Mouse (Mus musculus) heart, postnatal 0 days (tissue): Measurements from ENCODE around the gene Prkag2. TPM values are rescaled to one million over a fixed set of nuclear protein-coding genes. Genes with fewer than 3 reads are reported as not detected.

Source experiments
- ATAC-seq: fragments of 200-750 bp; cut with Nextera tagmentation; 2 replicates; pipeline ENCODE4 v1.8.0; 2017; ENCODE audit warnings: low read depth, moderate number of reproducible peaks, moderate library complexity; ENCODE audit not compliant: insufficient read depth
- DNase-seq: peaks from one replicate; pipeline ENCODE4 v3.0.0-alpha.2; 2016; ENCODE audit warnings: low spot score
- H3K27ac ChIP-seq: fragments of 300-500 bp; sonication (generic); 2 replicates; pipeline ENCODE4 v1.5.1; 2014; ENCODE audit warnings: low read depth, mild to moderate bottlenecking
- H3K27me3 ChIP-seq: fragments of 300-500 bp; sonication (generic); 2 replicates; pipeline ENCODE4 v1.6.1; 2014; ENCODE audit warnings: low read length, mixed read lengths; ENCODE audit not compliant: control insufficient read depth, insufficient read depth
- H3K36me3 ChIP-seq: fragments of 300-500 bp; sonication (generic); replicated peaks from 2 replicates; pipeline ENCODE4 v1.6.1; 2014; ENCODE audit warnings: low read length, mixed read lengths; ENCODE audit not compliant: control insufficient read depth, insufficient read depth
- H3K4me1 ChIP-seq: fragments of 300-500 bp; sonication (generic); 2 replicates; pipeline ENCODE4 v1.6.1; 2014; ENCODE audit warnings: antibody characterized with exemption; ENCODE audit not compliant: control insufficient read depth, insufficient read depth
- H3K4me2 ChIP-seq: fragments of 300-500 bp; sonication (generic); 2 replicates; pipeline ENCODE4 v1.6.1; 2014; ENCODE audit warnings: low read depth, mild to moderate bottlenecking, low read length, moderate library complexity
- H3K4me3 ChIP-seq: fragments of 300-500 bp; sonication (generic); 2 replicates; pipeline ENCODE4 v1.5.1; 2014; ENCODE audit warnings: low read depth, low read length
- H3K9ac ChIP-seq: fragments of 300-500 bp; sonication (generic); replicated peaks from 2 replicates; pipeline ENCODE4 v1.6.1; 2014; ENCODE audit warnings: low read depth, low read length, mixed read lengths
- H3K9me3 ChIP-seq: fragments of 300-500 bp; sonication (generic); replicated peaks from 2 replicates; pipeline ENCODE4 v1.6.1; 2016; ENCODE audit warnings: low read length; ENCODE audit not compliant: control insufficient read depth
- CTCF ChIP-seq: IDR thresholded peaks from 2 replicates; pipeline ENCODE4 v1.5.1; 2016; ENCODE audit warnings: antibody characterized with exemption, control low read depth, low read depth
- EP300 ChIP-seq: IDR thresholded peaks from 2 replicates; pipeline ENCODE4 v1.6.1; 2016; ENCODE audit warnings: antibody characterized with exemption, low read depth
- WGBS: fragments of 180-500 bp; shearing (Covaris S2); extraction: QIAGEN DNeasy Blood & Tissue Kit; methylation state at CpG from one replicate; pipeline ENCODE4 v1.1.7; 2014; 5-methylcytosine and 5-hydroxymethylcytosine counted together
- polyA plus RNA-seq: library from polyadenylated mRNA; unstranded; fragments of >200 nt; fragmentation: Nextera tagmentation; extraction: Ambion mirVana; gene quantifications from 2 replicates; pipeline ENCODE4 v1.2.1, GENCODE M21; 2015
- total RNA-seq: library from RNA; depleted of rRNA; stranded (reverse); fragments of >200 nt; gene quantifications from 2 replicates; pipeline ENCODE4 v1.2.3, GENCODE M21; 2014; ENCODE audit warnings: low replicate concordance

Gene Prkag2
- total and polyA plus RNA-seq, 2 experiments from 2014 or later = 62.9 to 121 TPM

DNA sequence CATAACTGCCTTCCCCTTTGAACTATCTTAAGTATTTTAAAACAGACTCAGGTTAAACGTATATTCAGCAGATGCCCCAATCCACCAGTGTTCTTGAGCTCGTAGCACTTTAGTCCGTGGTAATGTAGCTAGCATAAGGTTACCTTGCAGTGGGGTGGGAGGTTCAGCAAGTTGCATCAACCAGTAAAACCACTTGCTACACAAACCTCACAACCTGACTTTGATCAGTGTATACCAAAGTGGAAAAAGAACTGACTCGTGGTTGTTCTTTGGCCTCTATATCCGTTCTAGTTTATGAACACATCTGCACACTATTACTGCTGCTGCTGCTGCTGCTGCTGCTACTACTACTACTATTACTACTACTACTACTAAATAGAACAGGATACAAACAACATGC is 256.6 kb downstream of the Prkag2 start:
- Histone ChIP-seq H3K4me3 (no peak overlapping the region), H3K27me3 (no peaks in the 10 kb centered on the region), H3K27ac (peak overlapping the region; percentile 93; the same call in 1 of the 2 replicates), H3K4me1 (peaks cover 22% of the 10 kb centered on the region), H3K9me3 (no peaks in the 10 kb centered on the region), H3K4me2 (no peak overlapping the region), H3K9ac (no peak overlapping the region), H3K36me3 (no peaks in the 10 kb centered on the region)
- 92% methylated on average over 5 of the region's 5 CpGs for WGBS
- DNase-seq (no peak), ATAC-seq (no peak)
- no peak for TF ChIP-seq CTCF
- no peak for TF ChIP-seq EP300

DNA sequence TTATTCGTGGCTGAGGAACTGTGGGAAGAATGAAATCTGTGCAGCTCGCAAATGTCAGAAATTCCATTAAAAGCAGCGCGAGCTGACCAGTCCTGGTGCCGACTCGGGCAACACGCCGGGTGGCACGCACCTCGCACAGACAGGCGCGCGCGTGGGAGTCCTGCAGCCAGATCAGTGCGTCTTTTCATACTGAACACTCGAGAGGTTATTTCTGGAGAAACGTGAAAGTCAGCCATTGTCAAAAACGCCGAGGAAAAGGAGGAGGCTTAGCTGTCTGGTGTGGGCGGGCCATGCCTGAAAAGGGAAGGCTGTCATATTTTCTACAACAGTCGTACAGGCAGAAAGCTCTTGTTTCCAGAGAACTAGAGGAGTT is 257.4 kb downstream of the Prkag2 start:
- Histone ChIP-seq H3K27me3 (no peaks in the 10 kb centered on the region), H3K36me3 (no peaks in the 10 kb centered on the region), H3K4me1 (peaks cover 29% of the 10 kb centered on the region), H3K4me2 (peak overlapping the region; percentile 58), H3K9ac (no peak overlapping the region), H3K4me3 (peak overlapping the region; percentile 36), H3K9me3 (no peaks in the 10 kb centered on the region), H3K27ac (peak overlapping the region; percentile 93)
- ATAC-seq = peak; percentile 1; the same call in 1 of the 2 replicates
- TF ChIP-seq CTCF = no peak
- TF ChIP-seq EP300 = no peak
- WGBS = 5% methylated on average over 21 of the region's 21 CpGs
- no peak for DNase-seq

DNA sequence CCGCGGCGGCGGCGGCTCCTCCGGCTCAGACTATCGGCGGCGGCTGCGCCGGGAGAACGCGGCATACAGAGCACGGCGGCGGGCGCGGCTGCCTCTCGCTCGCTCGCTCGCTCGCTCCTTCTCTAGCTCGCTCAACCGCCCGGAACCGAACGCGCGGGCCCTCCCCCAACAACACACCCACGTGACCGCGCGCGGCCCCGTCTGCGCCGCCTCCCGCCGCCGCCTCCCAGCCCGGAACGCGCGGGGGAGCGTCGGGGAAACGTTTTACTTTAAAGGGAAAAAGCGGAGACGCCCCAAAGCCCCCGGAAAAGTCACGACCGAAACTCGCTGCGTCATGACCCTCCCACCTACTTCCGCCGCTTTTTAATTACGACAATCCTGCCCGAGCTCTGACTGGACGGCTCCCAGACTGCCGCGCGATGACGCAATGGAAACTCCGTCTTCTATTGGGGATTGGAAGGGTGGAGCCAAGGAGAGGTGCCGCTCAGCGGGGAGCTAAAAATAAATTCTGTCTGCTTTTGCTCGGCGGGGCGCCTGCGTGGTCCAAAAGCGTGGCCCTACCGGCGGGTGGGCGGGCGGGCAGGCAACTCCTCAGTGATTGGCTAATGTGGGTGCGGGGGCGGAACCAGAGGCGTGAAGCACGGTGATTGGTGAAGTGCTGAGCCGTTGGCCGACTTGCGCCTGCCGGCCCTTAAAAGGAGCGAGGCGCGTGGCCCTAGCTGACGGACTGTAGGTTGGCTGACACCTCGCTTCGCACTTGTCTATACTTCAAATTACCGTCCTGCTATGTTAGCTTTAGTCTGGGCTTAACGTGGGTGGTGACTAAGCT is 258.0 kb downstream of the Prkag2 start, which contains the start of gene Rheb:
Gene Rheb, minus strand, starts transcription at position 351 of the 829 bp plus-strand sequence.
- Histone ChIP-seq H3K9me3 (no peaks in the 10 kb centered on the region), H3K27ac (peak within 1 kb of the TSS; percentile 100), H3K4me3 (peak within 1 kb of the TSS; percentile 94), H3K27me3 (no peaks in the 10 kb centered on the region), H3K9ac (peak within 1 kb of the TSS; percentile 99), H3K4me1 (peaks cover 33% of the 10 kb centered on the region), H3K36me3 (no peaks in the 10 kb centered on the region), H3K4me2 (peak within 1 kb of the TSS; percentile 86)
- DNase-seq (peak; percentile 100), ATAC-seq (peak; percentile 92)
- under 1% methylated on average over 90 of the region's 92 CpGs for WGBS
- TF ChIP-seq EP300 (peak; percentile 91), CTCF (no peak)

DNA sequence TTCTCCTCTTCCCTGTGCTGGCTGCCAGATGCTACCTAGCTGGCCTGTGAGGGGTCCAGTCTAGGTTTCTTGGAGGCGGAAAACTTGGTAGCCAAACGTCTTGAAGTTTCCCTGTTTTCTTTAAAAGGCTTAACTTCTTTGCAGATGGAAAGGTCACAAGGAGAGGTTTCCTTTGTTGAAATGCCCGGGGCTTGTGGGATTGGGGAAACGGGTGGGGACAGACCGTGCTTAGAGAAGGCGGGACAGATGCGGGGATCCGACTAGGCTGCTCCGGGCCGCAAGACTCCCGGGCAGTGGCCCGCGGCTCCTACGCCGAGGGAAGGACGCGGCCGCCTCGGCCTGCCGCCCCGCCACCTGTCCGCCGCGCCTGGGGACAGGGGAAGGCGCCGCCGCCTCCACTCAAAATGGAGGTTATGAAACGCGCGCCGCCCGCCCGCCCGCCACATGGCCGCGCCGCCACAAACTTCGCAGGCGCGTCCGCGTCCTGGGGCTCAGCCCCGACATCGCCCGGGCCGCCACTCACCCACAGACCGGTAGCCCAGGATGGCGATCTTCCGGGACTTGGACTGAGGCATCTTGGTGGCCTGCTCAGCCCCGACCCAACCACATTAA is 258.7 kb downstream of the Prkag2 start:
- no peaks in the 10 kb centered on the region for H3K9me3 ChIP-seq
- H3K36me3 ChIP-seq = no peaks in the 10 kb centered on the region
- H3K4me1 ChIP-seq = peaks cover 33% of the 10 kb centered on the region
- no peaks in the 10 kb centered on the region for H3K27me3 ChIP-seq
- peak overlapping the region; percentile 99 for H3K9ac ChIP-seq
- peak overlapping the region; percentile 100 for H3K27ac ChIP-seq
- peak overlapping the region; percentile 86 for H3K4me2 ChIP-seq
- peak; percentile 44 for DNase-seq
- TF ChIP-seq CTCF = no peak
- no peak for TF ChIP-seq EP300
- peak overlapping the region; percentile 94 for H3K4me3 ChIP-seq
- ATAC-seq = peak; percentile 12
- 1% methylated on average over 33 of the region's 50 CpGs for WGBS

DNA sequence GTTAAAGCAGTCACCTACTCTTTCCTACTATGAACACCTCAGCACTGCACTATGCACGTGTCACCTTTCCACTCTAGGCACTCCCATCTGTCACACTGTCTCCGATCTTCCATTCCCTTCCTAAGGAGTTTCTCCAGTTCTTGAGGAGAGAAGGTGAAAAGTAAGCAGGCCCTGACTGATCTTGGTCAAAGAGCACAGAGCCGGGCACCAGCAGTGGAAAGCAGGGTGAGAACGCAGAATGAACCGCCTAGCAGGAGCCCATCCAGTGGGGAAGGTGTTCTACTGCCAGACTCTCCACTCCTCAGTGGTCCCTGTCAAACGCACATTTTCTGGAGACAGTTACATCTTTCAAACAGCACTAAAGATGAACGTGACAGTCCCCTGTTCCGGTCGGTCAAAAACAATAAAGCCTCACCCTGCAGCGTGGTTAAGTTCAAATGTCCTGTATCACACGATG is 259.4 kb downstream of the Prkag2 start:
- Histone ChIP-seq H3K9me3 (no peaks in the 10 kb centered on the region), H3K36me3 (no peaks in the 10 kb centered on the region), H3K27me3 (no peaks in the 10 kb centered on the region), H3K27ac (peak overlapping the region; percentile 100), H3K4me3 (peak overlapping the region; percentile 94), H3K4me1 (peaks cover 33% of the 10 kb centered on the region), H3K9ac (peak overlapping the region; percentile 99), H3K4me2 (peak overlapping the region; percentile 86)
- TF ChIP-seq EP300 (no peak), CTCF (no peak)
- DNase-seq (no peak), ATAC-seq (no peak)
- WGBS = 5% methylated on average over 11 of the region's 11 CpGs
